Mouse (Mus musculus) stomach, postnatal 0 days (tissue): ENCODE measurements around the gene Prmt8. TPM values are rescaled to one million over a fixed set of nuclear protein-coding genes. Genes with fewer than 3 reads are reported as not detected.

Experiments used
- ATAC-seq: fragments of 200-750 bp; cut with Nextera tagmentation; 2 replicates; pipeline ENCODE4 v1.8.0; 2017; ENCODE audit not compliant: low FRiP score, low TSS enrichment
- DNase-seq: peaks from one replicate; pipeline ENCODE4 v3.0.0-alpha.2; 2016; ENCODE audit warnings: low spot score
- H3K27ac ChIP-seq: fragments of 300-500 bp; sonication (generic); replicated peaks from 2 replicates; pipeline ENCODE4 v1.5.1; 2014; ENCODE audit warnings: mild to moderate bottlenecking, control low read depth
- H3K27me3 ChIP-seq: fragments of 300-500 bp; sonication (generic); 2 replicates; pipeline ENCODE4 v1.6.1; 2014; ENCODE audit warnings: low read length; ENCODE audit not compliant: control insufficient read depth, insufficient read depth
- H3K36me3 ChIP-seq: fragments of 300-500 bp; sonication (generic); 2 replicates; pipeline ENCODE4 v1.6.1; 2014; ENCODE audit warnings: low read length, mixed read lengths; ENCODE audit not compliant: control insufficient read depth, insufficient read depth
- H3K4me1 ChIP-seq: fragments of 300-500 bp; sonication (generic); replicated peaks from 2 replicates; pipeline ENCODE4 v1.6.1; 2014; ENCODE audit warnings: antibody characterized with exemption; ENCODE audit not compliant: control insufficient read depth, insufficient read depth
- H3K4me2 ChIP-seq: fragments of 300-500 bp; sonication (generic); replicated peaks from 2 replicates; pipeline ENCODE4 v1.6.1; 2014; ENCODE audit warnings: low read depth, mild to moderate bottlenecking, control low read depth, moderate library complexity
- H3K4me3 ChIP-seq: fragments of 300-500 bp; sonication (generic); 2 replicates; pipeline ENCODE4 v1.5.1; 2014; ENCODE audit warnings: low read depth, low read length, control low read depth
- H3K9ac ChIP-seq: fragments of 300-500 bp; sonication (generic); 2 replicates; pipeline ENCODE4 v1.6.1; 2014; ENCODE audit warnings: mild to moderate bottlenecking, low read length, control low read depth, mixed read lengths
- H3K9me3 ChIP-seq: fragments of 300-500 bp; sonication (generic); 2 replicates; pipeline ENCODE4 v1.6.1; 2016; ENCODE audit warnings: low read length; ENCODE audit not compliant: control insufficient read depth
- CTCF ChIP-seq: IDR thresholded peaks from 2 replicates; pipeline ENCODE4 v1.5.1; 2016; ENCODE audit warnings: antibody characterized with exemption, low read depth, mild to moderate bottlenecking, moderate library complexity
- EP300 ChIP-seq: optimal IDR thresholded peaks from 2 replicates; pipeline ENCODE3; 2016; ENCODE audit warnings: antibody characterized with exemption
- WGBS: fragments of 180-500 bp; shearing (Covaris S2); extraction: QIAGEN DNeasy Blood & Tissue Kit; methylation state at CpG from one replicate; pipeline ENCODE4 v1.1.7; 2014; 5-methylcytosine and 5-hydroxymethylcytosine counted together
- polyA plus RNA-seq: library from polyadenylated mRNA; unstranded; fragments of >200 nt; fragmentation: Nextera tagmentation; extraction: Ambion mirVana; gene quantifications from 2 replicates; pipeline ENCODE4 v1.2.1, GENCODE M21; 2015

Prmt8 gene
- polyA plus RNA-seq: 0.12 TPM in 1 of 2 replicates, not detected in the other

GRCm38 (mm10) chr6:127769275-127770156 is at the start of gene Prmt8:
Gene Prmt8, minus strand, starts transcription at chr6:127769472.
- Histone ChIP-seq H3K36me3 (no peaks in the 10 kb centered on the region), H3K9me3 (no peaks in the 10 kb centered on the region), H3K4me2 (peak within 1 kb of the TSS; percentile 35), H3K4me3 (peak within 1 kb of the TSS; percentile 20), H3K27ac (no peak within 1 kb of the TSS), H3K9ac (no peak within 1 kb of the TSS), H3K27me3 (peaks cover 12% of the 10 kb centered on the region), H3K4me1 (no peaks in the 10 kb centered on the region)
- WGBS: under 1% methylated on average over 38 of the region's 42 CpGs
- ATAC-seq (no peak), DNase-seq (no peak)
- no peak for TF ChIP-seq EP300

- ATAC-seq: no peak
- Histone ChIP-seq H3K9me3 (no peaks in the 10 kb centered on the region), H3K36me3 (no peaks in the 10 kb centered on the region), H3K4me2 (no peak overlapping the region), H3K9ac (no peak overlapping the region), H3K4me1 (no peaks in the 10 kb centered on the region), H3K27ac (no peak overlapping the region), H3K27me3 (no peaks in the 10 kb centered on the region), H3K4me3 (no peak overlapping the region)
- TF ChIP-seq EP300: no peak
- no peak for TF ChIP-seq CTCF
- no peak for DNase-seq
- 75% methylated on average over 9 of the region's 9 CpGs for WGBS
Observed at GRCm38 (mm10) chr6:127803046-127803729, 33.9 kb upstream of the Prmt8 start.

- Histone ChIP-seq H3K4me1 (no peaks in the 10 kb centered on the region), H3K4me3 (no peak overlapping the region), H3K36me3 (no peaks in the 10 kb centered on the region), H3K4me2 (no peak overlapping the region), H3K9ac (no peak overlapping the region), H3K27me3 (no peaks in the 10 kb centered on the region), H3K27ac (no peak overlapping the region), H3K9me3 (no peaks in the 10 kb centered on the region)
- no peak for TF ChIP-seq CTCF
- TF ChIP-seq EP300: no peak
- DNase-seq (no peak), ATAC-seq (no peak)
- WGBS: 81% methylated on average over 12 of the region's 12 CpGs
Observed at GRCm38 (mm10) chr6:127802211-127802610, 32.9 kb upstream of the Prmt8 start.

DNA sequence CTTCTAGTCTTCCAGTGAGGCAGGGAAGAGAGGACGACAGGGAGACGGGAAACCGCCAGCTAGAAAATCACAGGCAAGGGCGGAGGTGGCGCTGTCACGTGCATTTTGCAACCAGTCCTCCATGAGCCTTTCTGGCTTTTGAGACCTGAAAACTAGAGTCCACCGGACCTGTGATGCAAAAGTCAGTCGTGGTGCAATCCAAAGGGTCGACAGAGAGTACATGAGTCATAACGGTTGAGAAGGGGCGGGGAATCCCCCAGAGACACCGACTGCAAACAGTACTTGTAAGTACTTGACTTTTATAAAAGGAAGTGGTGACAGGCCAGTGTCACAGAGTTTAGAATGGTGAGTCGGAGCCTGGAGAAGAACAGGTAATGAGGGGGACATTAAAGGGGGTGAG is 20.8 kb upstream of the Prmt8 start:
- Histone ChIP-seq H3K4me2 (no peak overlapping the region), H3K4me1 (no peaks in the 10 kb centered on the region), H3K27ac (no peak overlapping the region), H3K9ac (no peak overlapping the region), H3K27me3 (no peaks in the 10 kb centered on the region; the same call in 1 of the 2 replicates), H3K4me3 (no peak overlapping the region), H3K36me3 (no peaks in the 10 kb centered on the region), H3K9me3 (no peaks in the 10 kb centered on the region)
- ATAC-seq (no peak), DNase-seq (no peak)
- 51% methylated on average over 13 of the region's 13 CpGs for WGBS
- TF ChIP-seq EP300: no peak
- no peak for TF ChIP-seq CTCF

DNA sequence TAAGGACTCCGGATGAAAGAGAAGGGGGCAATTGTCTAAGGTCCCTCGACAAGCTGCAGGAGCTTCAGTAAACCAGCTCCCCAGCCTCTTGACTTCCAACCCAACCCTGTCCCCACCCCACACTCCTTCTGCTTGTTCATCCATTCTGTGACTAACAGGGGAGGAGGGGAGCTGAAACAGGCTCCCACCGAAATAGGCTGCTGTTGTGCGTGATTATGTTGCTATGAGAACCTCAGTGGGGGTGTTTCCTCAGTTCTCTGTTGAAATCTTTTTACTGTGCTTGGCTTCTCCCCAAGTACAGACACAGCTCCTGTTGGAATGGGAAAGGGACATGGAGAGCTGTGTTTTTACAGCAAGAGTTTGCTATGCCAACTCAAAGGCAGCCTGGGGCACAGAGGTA is 1.5 kb upstream of the Prmt8 start:
- Histone ChIP-seq H3K9ac (no peak overlapping the region), H3K27me3 (peaks cover 12% of the 10 kb centered on the region), H3K36me3 (no peaks in the 10 kb centered on the region), H3K9me3 (no peaks in the 10 kb centered on the region), H3K4me3 (no peak overlapping the region), H3K27ac (no peak overlapping the region), H3K4me2 (no peak overlapping the region), H3K4me1 (no peaks in the 10 kb centered on the region)
- TF ChIP-seq CTCF (no peak), EP300 (no peak)
- DNase-seq: no peak
- WGBS: 16% methylated on average over 4 of the region's 4 CpGs
- ATAC-seq: no peak
